Mouse (Mus musculus) hindbrain, postnatal 0 days (tissue): ENCODE measurements around the gene Rnf220. TPM values are rescaled to one million over a fixed set of nuclear protein-coding genes. Genes with fewer than 3 reads are reported as not detected.

Source experiments
- ATAC-seq: fragments of 200-750 bp; cut with Nextera tagmentation; 2 replicates; pipeline ENCODE4 v1.8.0; 2017; ENCODE audit warnings: mild to moderate bottlenecking, moderate TSS enrichment, moderate library complexity
- DNase-seq: peaks from one replicate; pipeline ENCODE4 v3.0.0-alpha.2; 2015; ENCODE audit warnings: low spot score
- H3K27ac ChIP-seq: fragments of 300-500 bp; sonication (generic); 2 replicates; pipeline ENCODE4 v1.5.1; 2014; ENCODE audit warnings: mild to moderate bottlenecking
- H3K27me3 ChIP-seq: fragments of 300-500 bp; sonication (generic); 2 replicates; pipeline ENCODE4 v1.6.1; 2014; ENCODE audit warnings: low read length, mixed read lengths; ENCODE audit not compliant: insufficient read depth
- H3K36me3 ChIP-seq: fragments of 300-500 bp; sonication (generic); 2 replicates; pipeline ENCODE4 v1.6.1; 2014; ENCODE audit warnings: low read length, mixed read lengths; ENCODE audit not compliant: insufficient read depth
- H3K4me1 ChIP-seq: fragments of 300-500 bp; sonication (generic); 2 replicates; pipeline ENCODE4 v1.6.1; 2014; ENCODE audit warnings: antibody characterized with exemption, low read length, mixed read lengths; ENCODE audit not compliant: insufficient read depth
- H3K4me2 ChIP-seq: fragments of 300-500 bp; sonication (generic); 2 replicates; pipeline ENCODE4 v1.6.1; 2014; ENCODE audit warnings: low read depth, mild to moderate bottlenecking, low read length, moderate library complexity, mixed read lengths
- H3K4me3 ChIP-seq: fragments of 300-500 bp; sonication (generic); 2 replicates; pipeline ENCODE4 v1.5.1; 2014; ENCODE audit warnings: low read length
- H3K9ac ChIP-seq: fragments of 300-500 bp; sonication (generic); replicated peaks from 2 replicates; pipeline ENCODE4 v1.6.1; 2014; ENCODE audit warnings: mild to moderate bottlenecking, low read length, moderate library complexity, mixed read lengths
- H3K9me3 ChIP-seq: fragments of 300-500 bp; sonication (generic); 2 replicates; pipeline ENCODE4 v1.6.1; 2016; ENCODE audit warnings: low read length, mixed read lengths
- CTCF ChIP-seq: IDR thresholded peaks from 2 replicates; pipeline ENCODE4 v1.5.1; 2016; ENCODE audit warnings: antibody characterized with exemption, control low read depth, low read depth
- WGBS: fragments of 180-500 bp; shearing (Covaris S2); extraction: QIAGEN DNeasy Blood & Tissue Kit; methylation state at CpG from one replicate; pipeline ENCODE4 v1.1.7; 2014; 5-methylcytosine and 5-hydroxymethylcytosine counted together
- polyA plus RNA-seq: library from polyadenylated mRNA; unstranded; fragments of >200 nt; fragmentation: Nextera tagmentation; extraction: Ambion mirVana; gene quantifications from 2 replicates; pipeline ENCODE4 v1.2.1, GENCODE M21; 2015
- total RNA-seq: library from RNA; depleted of rRNA; stranded (reverse); fragments of >200 nt; gene quantifications from 2 replicates; pipeline ENCODE4 v1.2.3, GENCODE M21; 2014

Gene Rnf220
- total and polyA plus RNA-seq, 2 experiments from 2014 or later, result 105 to 156 TPM

- 4% methylated on average over 54 of the region's 54 CpGs for WGBS
- Histone ChIP-seq H3K9ac (peak overlapping the region; percentile 55), H3K27ac (no peak overlapping the region), H3K4me3 (peak overlapping the region; percentile 43), H3K9me3 (no peaks in the 10 kb centered on the region), H3K27me3 (peaks cover 32% of the 10 kb centered on the region), H3K36me3 (no peaks in the 10 kb centered on the region), H3K4me1 (peaks cover 9% of the 10 kb centered on the region; the same call in 1 of the 2 replicates), H3K4me2 (peak overlapping the region; percentile 68)
- peak; percentile 21; the same call in 1 of the 2 replicates for ATAC-seq
- TF ChIP-seq CTCF, result no peak
- DNase-seq, result no peak
These were observed 192.4 kb downstream of the Rnf220 start for GRCm38 (mm10) chr4:117304239-117305025.

- no peaks in the 10 kb centered on the region for H3K9me3 ChIP-seq
- no peaks in the 10 kb centered on the region for H3K36me3 ChIP-seq
- no peak for DNase-seq
- WGBS, result 13% methylated on average over 30 of the region's 30 CpGs
- no peak overlapping the region for H3K27ac ChIP-seq
- H3K4me2 ChIP-seq, result peak overlapping the region; percentile 68
- no peak for TF ChIP-seq CTCF
- ATAC-seq, result no peak
- H3K27me3 ChIP-seq, result peaks cover 32% of the 10 kb centered on the region
- peaks cover 9% of the 10 kb centered on the region; the same call in 1 of the 2 replicates for H3K4me1 ChIP-seq
- peak overlapping the region; percentile 55 for H3K9ac ChIP-seq
- peak overlapping the region; percentile 43 for H3K4me3 ChIP-seq
These were observed 193.1 kb downstream of the Rnf220 start for GRCm38 (mm10) chr4:117303581-117304238.

- Histone ChIP-seq H3K27me3 (peaks cover 32% of the 10 kb centered on the region), H3K9me3 (no peaks in the 10 kb centered on the region), H3K27ac (no peak overlapping the region), H3K4me1 (peaks cover 9% of the 10 kb centered on the region; the same call in 1 of the 2 replicates), H3K9ac (no peak overlapping the region), H3K36me3 (no peaks in the 10 kb centered on the region), H3K4me3 (no peak overlapping the region), H3K4me2 (no peak overlapping the region)
- no peak for ATAC-seq
- 52% methylated on average over 14 of the region's 14 CpGs for WGBS
- DNase-seq, result no peak
- TF ChIP-seq CTCF, result no peak
These were observed 194.6 kb downstream of the Rnf220 start for GRCm38 (mm10) chr4:117302027-117302806.

- DNase-seq, result no peak
- Histone ChIP-seq H3K36me3 (no peaks in the 10 kb centered on the region), H3K9ac (no peak overlapping the region), H3K4me1 (peaks cover 12% of the 10 kb centered on the region; the same call in 1 of the 2 replicates), H3K4me3 (no peak overlapping the region), H3K27me3 (peaks cover 21% of the 10 kb centered on the region), H3K27ac (no peak overlapping the region), H3K9me3 (no peaks in the 10 kb centered on the region), H3K4me2 (no peak overlapping the region)
- no peak for TF ChIP-seq CTCF
- no peak for ATAC-seq
- 68% methylated on average over 10 of the region's 10 CpGs for WGBS
These were observed 196.9 kb downstream of the Rnf220 start for GRCm38 (mm10) chr4:117299921-117300320.

- DNase-seq, result no peak
- no peaks in the 10 kb centered on the region for H3K36me3 ChIP-seq
- no peak overlapping the region for H3K4me3 ChIP-seq
- H3K27me3 ChIP-seq, result 0 out of 2 replicates have a peak, but pooled peaks cover 3% of the 10 kb centered on the region
- 75% methylated on average over 9 of the region's 9 CpGs for WGBS
- TF ChIP-seq CTCF, result no peak
- no peak overlapping the region for H3K4me2 ChIP-seq
- 0 out of 2 replicates have a peak, but pooled peaks cover 3% of the 10 kb centered on the region for H3K4me1 ChIP-seq
- no peaks in the 10 kb centered on the region for H3K9me3 ChIP-seq
- H3K27ac ChIP-seq, result no peak overlapping the region
- ATAC-seq, result no peak
- no peak overlapping the region for H3K9ac ChIP-seq
These were observed 199.0 kb downstream of the Rnf220 start for GRCm38 (mm10) chr4:117297819-117298218.

GRCm38 (mm10) chr4:117296849-117297593 lies 199.8 kb downstream of the Rnf220 start:
- H3K27ac ChIP-seq, result peak overlapping the region; percentile 56; the same call in 1 of the 2 replicates
- no peak overlapping the region for H3K4me2 ChIP-seq
- H3K4me3 ChIP-seq, result no peak overlapping the region
- H3K9ac ChIP-seq, result no peak overlapping the region
- 50% methylated on average over 19 of the region's 19 CpGs for WGBS
- H3K27me3 ChIP-seq, result no peaks in the 10 kb centered on the region
- no peaks in the 10 kb centered on the region for H3K9me3 ChIP-seq
- ATAC-seq (peak; percentile 52; the same call in 1 of the 2 replicates), DNase-seq (no peak)
- H3K36me3 ChIP-seq, result no peaks in the 10 kb centered on the region
- H3K4me1 ChIP-seq, result 0 out of 2 replicates have a peak, but pooled peaks cover 3% of the 10 kb centered on the region
- TF ChIP-seq CTCF, result no peak
